Mouse (Mus musculus): ENCODE data around the gene Tuba1b.
"Not testable (repeated sequence)": the region's sequence is repeated elsewhere in the genome, so short reads cannot be mapped to it uniquely, and the experiment has no call there.

The Tuba1b gene

DNA sequence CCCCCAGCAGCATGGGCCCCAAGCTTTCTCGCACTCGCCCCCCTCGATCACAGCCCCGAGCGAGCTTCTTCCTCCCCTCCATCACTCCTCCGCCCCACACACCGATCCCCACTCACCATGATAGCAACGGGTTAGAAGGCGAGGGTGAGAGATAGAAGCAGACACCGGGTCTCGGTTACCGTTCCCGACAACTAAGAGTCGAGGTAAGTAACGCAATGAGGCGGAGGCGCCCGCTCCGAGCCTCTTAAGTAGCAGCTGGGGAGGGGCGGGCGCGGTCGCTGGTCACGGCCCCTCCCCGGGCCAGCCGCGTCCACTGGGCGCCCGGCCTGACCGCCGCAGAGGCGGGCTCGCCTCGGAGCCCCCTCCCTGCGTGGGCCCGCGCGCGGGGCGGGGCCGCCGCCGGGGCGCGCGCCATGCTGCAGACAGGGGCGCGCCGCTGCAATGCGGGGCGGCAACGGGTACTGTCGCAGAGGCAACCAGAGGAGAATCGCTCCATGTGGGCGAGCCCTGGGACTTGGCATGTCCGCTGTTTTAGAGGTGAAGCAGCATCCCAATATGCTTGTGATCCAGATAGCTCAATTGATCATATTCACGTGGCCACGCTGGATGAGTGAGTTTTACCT is at the start of gene Tuba1b:
TSS of gene Tuba1b (minus strand) at position 349 of the 623 bp plus-strand sequence.
- DNase-seq (ENCODE audit: extremely low spot score) = peak; percentile 92

DNA sequence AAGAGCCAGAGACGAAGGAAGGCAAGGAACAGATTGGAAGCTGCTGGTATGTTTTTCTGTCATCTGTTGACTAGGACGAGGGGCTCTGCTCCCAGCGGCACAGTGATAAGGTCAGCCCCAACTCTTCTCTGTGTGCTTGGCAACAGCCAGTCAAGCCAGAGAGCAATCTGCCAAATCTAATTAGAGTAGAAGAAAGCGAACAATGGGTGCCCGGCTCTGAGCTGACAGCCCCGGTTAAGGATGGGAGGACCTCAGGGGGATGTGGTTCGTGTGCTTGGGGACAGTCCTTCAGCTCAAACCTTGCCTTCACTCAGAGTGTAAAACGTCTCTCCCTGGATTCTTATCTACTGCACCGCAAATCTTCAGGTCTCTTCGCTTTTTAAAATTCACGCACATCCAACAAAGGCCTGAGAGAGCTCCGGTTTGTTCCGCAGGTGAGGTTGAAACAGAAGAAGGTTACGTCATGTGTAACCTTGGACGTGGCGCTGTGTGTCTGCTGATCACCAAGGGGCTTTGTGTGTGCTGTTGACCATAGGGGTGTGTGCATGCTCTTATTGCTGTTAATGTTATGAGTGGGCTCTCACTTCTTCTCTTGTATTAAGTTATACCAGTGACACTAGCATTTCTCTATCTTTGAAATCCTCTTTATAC is 49.2 kb upstream of the Tuba1b start:
- DNase-seq (ENCODE audit: extremely low spot score) = peak; percentile 68

DNA sequence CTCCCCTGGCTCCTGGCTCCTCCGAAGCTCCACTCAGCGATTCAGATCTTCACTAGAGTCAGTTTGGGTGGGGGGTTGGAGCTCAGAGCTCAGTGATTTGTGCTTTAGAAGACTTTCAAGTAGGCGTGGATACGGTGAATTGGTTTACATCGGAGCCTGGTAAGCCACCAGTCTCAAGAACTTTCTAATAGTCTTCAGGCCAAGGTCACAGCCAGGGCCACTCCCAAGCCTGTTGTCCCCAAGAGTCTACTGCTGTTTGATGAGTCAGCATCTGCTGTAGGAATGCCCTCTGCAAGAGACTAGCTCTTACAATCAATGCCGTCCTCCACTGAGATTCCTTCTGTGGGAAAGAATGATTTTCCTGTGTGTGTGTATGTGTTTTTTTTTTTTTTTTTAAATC is 47.7 kb upstream of the Tuba1b start:
- DNase-seq (ENCODE audit: extremely low spot score) = no peak

DNA sequence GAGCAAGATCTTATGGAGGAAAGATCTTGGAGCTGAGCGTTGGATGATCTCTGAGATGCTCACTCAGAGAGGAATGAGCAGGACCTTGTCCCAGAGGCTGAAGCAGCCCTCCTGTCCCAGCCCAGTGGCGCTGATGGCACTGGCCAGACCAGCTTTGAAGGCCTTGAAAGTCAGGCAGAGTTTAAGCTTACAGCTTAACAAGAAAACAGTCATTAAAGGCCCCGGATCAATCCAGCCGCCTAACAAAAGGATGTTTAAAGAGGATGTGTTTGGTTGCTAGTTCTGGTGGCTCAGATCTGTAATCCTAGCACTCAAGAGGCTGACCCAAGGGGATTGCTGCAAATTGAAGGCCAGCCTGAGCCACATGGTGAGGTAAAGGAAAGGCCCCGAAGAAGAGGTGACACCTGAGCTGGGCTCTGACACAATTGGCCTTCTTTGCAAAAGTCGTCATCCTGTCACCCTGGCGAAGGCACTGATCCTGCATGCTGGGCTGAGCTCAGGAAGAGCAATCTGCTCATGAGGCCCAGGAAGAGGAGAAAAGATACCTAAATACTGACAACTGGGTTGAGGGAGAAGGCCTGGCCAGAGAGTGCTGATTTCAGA is 45.7 kb upstream of the Tuba1b start:
- peak; percentile 31 for DNase-seq (ENCODE audit: extremely low spot score)

DNA sequence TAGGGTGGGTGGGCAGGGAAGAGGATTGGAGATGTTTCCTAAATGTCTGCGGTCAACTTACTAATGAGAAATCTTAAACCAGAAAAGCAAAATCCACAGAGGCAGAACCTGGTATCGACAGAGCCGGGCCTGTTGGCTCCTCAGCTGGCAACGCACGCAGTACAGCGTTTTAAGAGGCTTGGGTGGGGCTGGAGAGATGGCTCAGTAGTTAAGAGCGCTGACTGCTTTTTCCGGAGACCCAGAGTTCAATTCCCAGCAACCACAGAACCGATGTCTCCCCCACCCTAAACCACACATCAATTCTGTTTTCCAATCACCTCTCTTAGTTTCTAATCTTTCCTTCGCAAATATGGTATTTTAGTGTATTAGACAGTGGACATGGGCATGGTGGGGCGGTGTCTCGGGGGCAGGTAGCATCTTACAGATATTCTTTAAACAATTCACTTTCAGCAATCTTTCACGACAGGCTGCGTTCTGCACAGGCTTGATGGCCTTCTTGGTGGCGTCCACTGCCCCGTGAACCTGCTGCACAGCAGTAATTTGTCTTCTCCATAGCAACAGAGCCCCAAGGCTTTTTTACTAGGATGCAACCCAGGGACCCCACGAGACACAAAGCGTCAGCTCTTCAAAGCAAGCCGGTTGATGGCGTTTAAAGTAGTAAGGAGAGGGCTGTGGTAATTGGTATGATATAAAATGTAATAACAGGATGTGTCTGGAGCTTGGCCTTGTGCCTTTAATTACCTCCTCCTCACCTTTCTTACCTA is 44.2 kb upstream of the Tuba1b start:
- DNase-seq (ENCODE audit: extremely low spot score) = no peak

DNA sequence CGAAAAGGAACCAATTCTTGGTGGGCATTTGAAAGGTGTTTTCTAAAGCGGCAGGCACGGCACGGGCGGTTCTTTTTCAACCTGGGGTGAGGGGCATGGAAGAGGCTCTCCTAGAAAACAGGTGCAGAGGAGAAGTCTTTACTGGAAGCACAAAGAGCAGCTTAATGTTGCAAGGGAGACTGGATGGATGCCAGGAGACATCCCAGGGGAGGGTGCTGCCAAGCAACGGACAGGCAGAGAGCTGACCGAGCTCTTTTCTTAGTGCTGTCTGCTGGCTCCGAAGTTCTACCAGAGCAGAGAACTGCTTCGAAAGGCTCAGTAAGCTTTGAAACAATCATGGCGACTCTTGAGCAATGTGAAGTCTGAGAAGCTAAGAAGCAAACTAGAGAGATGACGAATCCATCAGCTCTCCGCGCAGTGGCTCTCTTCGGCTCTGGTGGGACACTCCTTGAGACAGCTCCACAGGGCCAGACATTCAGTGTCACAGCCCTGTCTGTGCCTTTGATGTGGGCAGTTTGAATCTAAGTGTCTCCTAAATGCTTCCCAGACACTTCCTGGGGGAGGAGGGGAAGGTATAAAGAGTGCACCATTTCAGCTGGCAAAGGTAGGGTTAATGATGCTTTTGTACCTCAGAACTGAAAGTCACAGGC is 43.5 kb upstream of the Tuba1b start:
- no peak for DNase-seq (ENCODE audit: extremely low spot score)

DNA sequence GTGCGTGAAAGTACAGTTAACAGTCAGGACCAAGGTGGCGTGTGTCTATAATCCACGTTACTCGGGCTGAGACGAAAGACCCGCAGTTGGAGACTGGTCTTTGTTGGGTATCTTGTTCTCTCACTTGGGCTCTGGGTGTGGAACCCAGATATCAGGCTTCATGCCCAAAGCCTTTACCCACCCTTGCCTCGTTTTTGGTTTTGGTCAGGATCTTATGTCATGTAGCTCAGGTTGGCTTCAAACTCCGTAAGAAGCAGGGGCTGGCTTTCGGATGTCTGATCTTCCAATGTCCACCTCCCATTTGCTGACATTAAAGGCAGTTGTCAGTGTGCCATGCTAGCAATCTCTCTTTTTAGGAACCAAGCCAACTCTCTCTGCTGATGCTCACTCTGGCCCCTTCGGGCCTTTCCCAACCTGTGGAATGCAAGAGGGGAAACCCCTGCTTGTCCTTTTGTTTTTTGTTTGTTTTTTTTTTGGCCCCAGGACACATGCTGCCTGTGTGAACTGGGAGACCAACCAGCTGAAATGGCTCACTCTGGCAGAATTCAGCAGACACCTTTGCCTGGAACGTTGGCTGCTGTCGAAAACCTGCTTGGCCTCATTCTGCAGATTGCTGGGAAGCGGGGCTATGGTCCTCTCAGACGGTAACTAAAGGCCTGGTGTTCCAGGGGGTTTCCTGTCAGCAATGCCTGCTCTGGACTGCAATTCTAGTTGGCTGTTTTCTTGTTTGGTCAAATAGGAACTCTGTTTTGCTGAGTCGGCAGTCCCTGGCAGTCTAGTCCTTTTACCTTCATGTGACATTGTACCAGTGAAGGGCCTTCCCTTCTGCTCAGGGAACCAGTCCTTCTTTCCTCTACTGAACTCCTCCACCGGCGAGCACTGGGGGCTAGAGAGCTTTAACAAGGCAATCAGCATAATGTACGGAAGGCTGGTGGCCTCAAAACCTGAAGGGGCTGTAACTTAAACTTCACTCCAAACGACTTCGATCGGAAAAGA is 42.7 kb upstream of the Tuba1b start:
- no peak for DNase-seq (ENCODE audit: extremely low spot score)

DNA sequence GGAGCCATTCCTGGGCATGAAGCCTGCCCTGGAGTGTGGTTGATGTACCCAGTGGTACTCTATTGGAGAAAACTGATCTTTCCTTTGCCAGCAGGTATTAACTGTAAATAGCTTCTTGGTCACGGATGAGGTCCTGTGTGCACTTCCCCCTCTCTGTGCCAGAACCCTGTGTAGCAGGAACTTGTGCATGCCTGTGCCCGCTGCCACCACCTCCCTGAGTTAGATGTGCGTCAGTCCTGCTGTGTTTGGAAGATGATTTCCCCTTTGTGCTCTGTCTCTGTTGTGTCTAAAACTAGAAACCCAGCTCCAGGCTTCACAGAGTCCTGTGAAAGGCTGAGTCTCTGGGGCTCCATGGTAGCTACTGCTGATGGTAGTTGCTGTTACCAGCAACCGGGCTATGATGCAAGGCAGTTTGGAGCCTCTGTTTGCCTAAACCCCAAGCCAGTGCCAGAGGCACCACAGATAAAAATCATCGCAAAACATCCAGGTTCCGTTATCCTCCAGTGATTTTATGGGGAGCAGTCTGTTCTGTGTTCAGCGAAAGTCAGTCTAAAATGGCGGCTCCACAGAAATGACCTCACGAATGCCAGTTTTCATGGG is 38.8 kb upstream of the Tuba1b start:
- DNase-seq (ENCODE audit: extremely low spot score) = no peak

DNA sequence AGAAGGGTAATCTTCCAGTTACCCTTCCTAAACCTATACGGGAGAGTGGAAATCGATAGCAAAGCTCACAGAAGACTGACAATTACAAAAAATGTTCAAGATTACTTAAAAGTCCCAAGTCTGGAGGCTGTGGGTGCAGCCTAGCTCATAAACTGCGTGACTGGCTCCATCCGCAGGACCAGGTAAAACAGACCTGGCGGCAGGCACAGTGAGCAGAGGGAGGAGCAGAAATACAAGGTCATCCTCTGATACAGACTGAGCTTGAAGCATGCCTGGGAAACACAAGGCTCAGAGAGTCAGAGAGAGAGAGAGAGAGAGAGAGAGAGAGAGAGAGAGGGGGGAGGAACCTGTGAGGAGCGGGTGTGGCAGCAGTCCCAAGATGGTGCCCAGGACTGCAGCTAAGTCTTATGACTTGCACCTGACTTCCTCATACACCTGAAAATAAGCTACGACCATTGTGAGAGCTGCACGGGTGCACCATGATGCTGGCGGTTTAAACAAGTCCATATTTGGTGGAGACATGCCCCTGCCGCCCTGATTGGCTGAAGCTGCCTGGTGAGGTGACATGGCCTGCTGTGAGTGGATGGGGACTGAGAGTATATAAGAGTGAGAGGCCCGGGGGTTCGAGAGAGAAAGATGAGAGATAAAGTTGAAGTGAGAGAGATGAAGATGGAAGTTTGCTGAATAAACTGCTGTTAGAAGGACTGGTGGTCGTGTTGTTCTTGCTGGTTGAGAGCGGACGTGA is 37.4 kb upstream of the Tuba1b start:
- not testable (repeated sequence) for DNase-seq (ENCODE audit: extremely low spot score)

DNA sequence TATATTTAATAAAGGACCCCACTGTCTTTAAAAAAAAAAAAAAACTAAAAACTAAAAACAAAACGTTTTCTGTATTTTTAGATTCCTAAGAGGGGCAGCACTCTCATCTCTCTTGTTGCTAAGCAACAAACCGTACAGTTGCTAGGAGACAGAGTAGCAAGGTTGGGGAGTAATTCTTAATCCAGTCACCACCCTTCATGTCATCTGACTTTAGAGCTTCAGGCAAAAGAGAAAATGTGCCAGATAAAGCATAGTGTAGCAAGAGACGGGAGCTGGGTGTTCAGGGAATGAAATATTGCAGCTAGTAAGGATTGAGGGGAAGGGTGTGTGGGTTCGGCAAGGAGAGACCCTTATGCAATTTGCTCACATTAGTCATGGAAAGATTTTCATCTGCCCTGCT is 36.7 kb upstream of the Tuba1b start:
- DNase-seq (ENCODE audit: extremely low spot score) = no peak

DNA sequence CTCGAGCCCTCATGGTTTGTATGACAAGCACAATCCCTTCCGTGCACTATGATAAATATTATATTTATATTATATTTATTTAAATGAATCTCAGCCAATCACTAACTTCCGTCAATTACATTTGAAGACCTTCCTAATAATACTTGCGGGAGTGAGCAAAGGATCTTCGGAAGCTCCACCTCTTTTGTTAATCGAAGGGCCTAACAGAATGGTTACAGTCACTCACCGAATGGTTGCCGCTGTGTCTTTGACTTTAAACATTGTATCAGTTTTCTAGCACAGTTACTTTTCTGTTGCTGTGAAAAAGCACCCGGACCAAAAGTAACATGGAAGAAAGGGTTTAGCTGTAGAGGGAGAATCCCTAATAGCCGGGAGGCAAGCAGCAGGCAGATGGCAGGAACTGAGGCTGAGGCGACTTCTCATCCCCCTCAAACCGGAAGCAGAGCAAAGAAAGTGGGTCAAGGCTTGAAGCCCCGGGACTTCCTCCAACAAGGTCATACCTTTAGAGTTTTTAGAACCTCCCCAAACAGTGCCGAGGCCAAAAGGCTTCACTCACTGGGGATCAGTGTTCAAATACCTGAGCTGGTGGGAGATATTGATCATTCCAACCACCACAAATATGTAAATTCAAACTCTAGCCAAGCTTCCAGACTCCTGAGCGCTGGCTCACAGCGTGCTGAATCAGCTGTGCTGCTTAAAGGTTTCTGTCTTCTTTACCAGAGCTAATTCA is 35.2 kb upstream of the Tuba1b start:
- peak; percentile 68 for DNase-seq (ENCODE audit: extremely low spot score)

DNA sequence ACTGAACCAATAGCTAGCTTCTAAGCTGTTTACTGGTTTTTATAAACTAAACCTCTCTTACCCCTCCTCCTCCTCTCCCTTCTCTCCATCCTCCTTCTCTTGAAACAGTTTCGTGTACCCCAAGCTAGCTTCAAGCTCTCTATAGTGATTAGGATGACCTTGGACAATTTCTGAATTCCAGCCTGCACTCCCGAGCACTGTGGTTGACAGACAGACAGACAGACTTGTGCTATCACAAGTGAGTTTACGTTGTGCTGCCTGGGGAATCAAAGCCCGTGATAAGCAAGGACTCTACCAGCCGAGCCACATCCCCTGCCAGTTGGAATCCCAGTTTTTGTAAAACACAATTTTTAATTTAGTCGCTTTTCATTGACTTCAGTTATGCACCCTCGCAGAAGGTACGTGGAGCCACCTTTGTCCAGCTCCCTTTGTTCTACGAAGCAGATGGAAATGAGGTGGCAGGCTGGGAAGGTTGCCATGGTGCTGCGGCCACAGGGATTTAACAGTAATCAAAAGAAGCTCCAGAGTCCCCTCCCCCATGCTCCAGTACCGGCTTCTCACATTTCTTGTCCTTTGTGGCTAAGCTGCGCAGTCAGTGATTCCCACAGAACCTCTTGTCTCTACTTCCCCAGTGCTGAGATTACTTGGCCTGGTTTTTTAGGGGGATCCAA is 34.5 kb upstream of the Tuba1b start:
- DNase-seq (ENCODE audit: extremely low spot score) = peak; percentile 86

DNA sequence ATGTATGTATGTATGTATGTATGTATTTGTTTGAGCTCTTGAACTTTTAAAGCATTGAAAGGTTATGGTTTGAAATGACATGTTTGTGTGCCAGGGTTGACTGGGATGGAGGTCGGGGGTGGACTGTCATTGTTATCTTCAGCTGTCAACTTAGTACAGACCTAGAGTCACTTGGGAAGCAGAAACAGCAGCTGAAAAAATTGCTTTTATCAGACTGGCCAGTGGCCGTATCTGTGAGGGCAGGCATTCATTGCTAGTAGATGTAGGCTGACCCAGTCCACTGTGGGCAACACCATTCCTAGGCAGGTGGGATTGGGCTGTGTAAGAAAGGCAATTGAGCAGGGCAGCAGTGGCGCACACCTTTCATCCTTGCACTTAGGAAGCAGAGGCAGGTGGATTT is 25.2 kb upstream of the Tuba1b start:
- no peak for DNase-seq (ENCODE audit: extremely low spot score)

DNA sequence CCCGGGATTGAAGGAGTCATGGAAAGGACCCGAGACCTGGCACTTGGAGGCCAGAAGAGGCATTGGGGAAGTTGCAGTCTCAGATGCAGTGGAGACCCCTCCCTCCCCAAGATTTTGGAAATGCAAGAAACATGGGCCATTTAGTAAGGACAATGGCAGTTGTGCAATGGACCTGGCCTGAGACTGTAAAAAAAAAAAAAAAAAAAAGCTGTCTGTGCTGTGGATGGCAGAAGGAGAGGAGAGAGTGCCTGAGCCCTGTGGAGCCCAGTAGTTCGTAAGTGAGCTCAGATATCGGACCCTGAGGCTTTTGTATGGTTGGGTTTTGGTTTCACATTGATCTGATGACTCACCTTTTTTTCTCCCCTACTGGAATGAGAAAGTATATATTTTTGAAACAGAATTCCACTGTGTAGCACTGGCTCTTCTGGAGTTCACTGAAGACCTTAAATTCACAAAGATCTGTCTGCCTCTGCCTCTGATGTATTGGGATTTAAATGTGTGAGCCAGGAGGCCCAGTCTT is 24.6 kb upstream of the Tuba1b start:
- DNase-seq (ENCODE audit: extremely low spot score) = no peak

DNA sequence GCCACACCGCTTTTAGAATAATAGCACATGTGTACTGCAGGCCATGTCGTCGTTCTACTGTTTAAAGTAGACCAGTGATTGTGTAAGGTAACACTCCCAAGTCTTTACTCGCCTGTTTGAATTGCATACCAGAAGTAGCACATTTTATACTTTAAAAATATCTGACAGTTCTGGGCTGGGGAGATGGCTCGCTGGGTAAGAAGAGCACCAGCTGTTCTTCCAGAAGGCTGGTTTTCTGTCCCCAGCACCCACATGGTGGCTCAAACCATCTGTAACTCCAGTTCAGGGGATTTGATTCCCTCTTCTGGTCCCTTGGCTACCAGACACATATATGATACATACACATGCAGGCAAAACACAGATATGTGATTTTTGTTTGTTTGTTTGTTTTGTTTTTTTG is 23.1 kb upstream of the Tuba1b start:
- no peak for DNase-seq (ENCODE audit: extremely low spot score)

DNA sequence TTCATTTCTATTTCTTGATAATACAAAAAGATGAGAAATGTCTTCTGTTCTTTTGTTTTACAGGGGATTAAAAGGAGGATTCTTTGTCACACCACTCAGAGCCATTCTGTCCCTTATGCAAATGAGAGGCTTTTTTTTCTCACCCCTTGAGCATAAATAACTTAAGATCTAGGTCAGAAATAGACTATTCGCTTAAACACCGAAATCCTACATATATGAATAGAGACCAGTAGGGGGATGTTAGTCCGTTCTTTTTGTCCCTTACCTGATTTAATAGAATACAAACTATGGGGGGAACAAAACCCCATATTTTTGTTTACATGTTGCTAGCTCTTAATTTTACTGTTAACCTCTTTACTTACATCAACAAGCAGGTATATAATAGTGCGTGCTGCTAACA is 21.6 kb upstream of the Tuba1b start:
- no peak for DNase-seq (ENCODE audit: extremely low spot score)

DNA sequence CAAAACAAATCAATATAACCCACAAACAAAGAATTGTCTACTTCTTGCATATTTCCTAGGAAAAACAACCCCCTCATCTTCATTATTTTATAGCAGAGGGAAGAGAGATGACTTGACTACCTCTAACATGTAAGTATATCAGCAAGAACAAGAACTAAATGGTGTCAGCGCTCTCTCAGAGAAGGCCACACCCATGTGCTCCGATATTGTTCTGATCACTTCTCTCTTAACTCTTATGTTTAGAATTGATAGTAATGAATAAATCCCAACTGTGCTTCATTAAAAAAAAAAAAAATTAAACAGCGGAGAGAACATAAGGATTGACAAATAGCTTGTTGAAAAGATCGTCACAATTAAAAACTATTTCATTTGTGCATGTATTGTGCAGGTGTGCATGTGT is 21.0 kb upstream of the Tuba1b start:
- no peak for DNase-seq (ENCODE audit: extremely low spot score)

Data from embryo, embryonic 9.5 days (tissue).